ENCODE assay signal across 8 mouse cellular contexts in the genomic region with DNA sequence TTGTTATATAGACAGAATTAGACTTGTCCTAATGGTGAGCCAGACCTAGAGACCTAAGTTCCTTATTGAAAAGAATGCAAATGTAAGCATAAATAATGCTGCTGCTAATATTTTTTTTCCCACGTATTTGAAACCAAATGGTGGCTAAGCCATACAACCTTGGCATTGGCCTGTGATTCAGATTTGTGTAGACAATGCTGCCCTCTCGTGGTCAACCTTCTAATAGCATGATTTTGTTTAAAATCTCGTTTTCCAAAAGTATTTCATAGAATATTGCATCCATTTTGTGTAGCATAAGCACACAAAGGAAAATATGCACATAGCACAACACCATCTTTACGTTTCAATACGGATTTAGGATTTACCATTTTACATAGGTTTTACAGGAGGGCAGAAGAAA.
DNase-seq lines count a peak whose midpoint lies in the region; ATAC-seq and TF ChIP-seq lines count a peak whose summit lies in the region.

No protein-coding gene starts in this region.

- no peaks in the 10 kb centered on the region for H3K27me3 ChIP-seq in thymus, adult 2 months (ENCODE audit: control insufficient read depth, insufficient read depth, low read length)
- no peaks in the 10 kb centered on the region for H3K27me3 ChIP-seq in liver, postnatal 0 days (ENCODE audit: insufficient read depth, low read length)

- TF ChIP-seq CTCF in thymus, adult 2 months (IDR thresholded peaks at IDR 0.05; ENCODE audit: borderline replicate concordance, control insufficient read depth, extremely low read depth, insufficient read depth, low read length, poor library complexity), result no peak
- TF ChIP-seq CTCF in liver, postnatal 0 days (IDR thresholded peaks at IDR 0.05; ENCODE audit: low read depth), result peak; percentile 82

- H3K4me3 ChIP-seq in thymus, adult 2 months (ENCODE audit: control insufficient read depth, insufficient read depth, low read length), result no peak overlapping the region
- no peak overlapping the region for H3K4me3 ChIP-seq in liver, postnatal 0 days (ENCODE audit: low read depth, low read length)

- no peaks in the 10 kb centered on the region for H3K36me3 ChIP-seq in thymus, adult 2 months (ENCODE audit: control insufficient read depth, insufficient read depth, low read length)
- H3K36me3 ChIP-seq in liver, postnatal 0 days (replicated peaks; ENCODE audit: insufficient read depth, low read length), result no peaks in the 10 kb centered on the region

- H3K9ac ChIP-seq in liver, postnatal 0 days (replicated peaks), result no peak overlapping the region

- peak; percentile 57 for ATAC-seq in inflammation-experienced regulatory T-cells, adult 6 months
- ATAC-seq in liver, postnatal 0 days, result no peak

- H3K9me3 ChIP-seq in liver, postnatal 0 days (ENCODE audit: low read length), result no peaks in the 10 kb centered on the region

- peak overlapping the region; percentile 26 for H3K4me2 ChIP-seq in liver, postnatal 0 days (ENCODE audit: low read depth, low read length)

- TF ChIP-seq POLR2A in thymus, adult 2 months (IDR thresholded peaks at IDR 0.05; ENCODE audit: control insufficient read depth, extremely low read depth, insufficient read depth, low read length, poor library complexity), result no peak

- no peak for TF ChIP-seq EP300 in liver, postnatal 0 days (IDR thresholded peaks at IDR 0.05; ENCODE audit: low read depth)

- peak; percentile 50 to 64 for DNase-seq in adrenal gland, adult 18-20 months (ENCODE audit: low spot score in 2 of 2)
- no peak for DNase-seq in adrenal gland, adult 8-10 months
- peak; percentile 73 for DNase-seq in thymus, adult 2 months
- DNase-seq in thymus, adult 18-20 months, result no peak
- DNase-seq in embryo, embryonic 10.5 days (ENCODE audit: low spot score), result peak; percentile 88
- DNase-seq in liver, postnatal 0 days, result peak; percentile 53
- DNase-seq in right cerebral cortex, postnatal 25 days, result peak; percentile 38

- H3K27ac ChIP-seq in thymus, adult 2 months (ENCODE audit: control insufficient read depth, insufficient read depth, low read length), result no peak overlapping the region; the same call in 1 of the 2 replicates
- H3K27ac ChIP-seq in liver, postnatal 0 days (ENCODE audit: low read depth), result no peak overlapping the region

- WGBS in thymus, adult 2 months, result 3% methylated on average over 5 of the region's 5 CpGs
- under 1% methylated on average over 5 of the region's 5 CpGs for WGBS in liver, postnatal 0 days (ENCODE audit: insufficient replicate concordance)

- peaks cover 8% of the 10 kb centered on the region for H3K4me1 ChIP-seq in thymus, adult 2 months (replicated peaks; ENCODE audit: control insufficient read depth, insufficient read depth, low read length)
- no peaks in the 10 kb centered on the region for H3K4me1 ChIP-seq in liver, postnatal 0 days (ENCODE audit: insufficient read depth)

Comparison
In these comparisons a context has a peak if more than half of its experiments do, and no peak if none do; other contexts are left out.
1. DNase-seq: peak in adrenal gland, adult 18-20 months (2 of 2), thymus, adult 2 months (single experiment), embryo, embryonic 10.5 days (single experiment), liver, postnatal 0 days (single experiment) and right cerebral cortex, postnatal 25 days (single experiment); none in adrenal gland, adult 8-10 months (single experiment) and thymus, adult 18-20 months (0 of 2).